Mouse (Mus musculus) bone marrow macrophage, adult 2 months (primary cell): ENCODE data around the gene C1qtnf3.

Experiments used
- CTCF ChIP-seq: IDR thresholded peaks from 2 replicates; pipeline ENCODE4 v1.5.1; 2012; ENCODE audit warnings: low read depth, mild to moderate bottlenecking, low read length, moderate library complexity
- POLR2A ChIP-seq: IDR thresholded peaks from 2 replicates; pipeline ENCODE4 v1.6.1; 2012; ENCODE audit warnings: mild to moderate bottlenecking, low read depth, low read length, borderline replicate concordance

GRCm38 (mm10) chr15:10985756-10986155, 33.6 kb downstream of the C1qtnf3 start:
- TF ChIP-seq POLR2A (no peak), CTCF (no peak)
